In the genomic region with DNA sequence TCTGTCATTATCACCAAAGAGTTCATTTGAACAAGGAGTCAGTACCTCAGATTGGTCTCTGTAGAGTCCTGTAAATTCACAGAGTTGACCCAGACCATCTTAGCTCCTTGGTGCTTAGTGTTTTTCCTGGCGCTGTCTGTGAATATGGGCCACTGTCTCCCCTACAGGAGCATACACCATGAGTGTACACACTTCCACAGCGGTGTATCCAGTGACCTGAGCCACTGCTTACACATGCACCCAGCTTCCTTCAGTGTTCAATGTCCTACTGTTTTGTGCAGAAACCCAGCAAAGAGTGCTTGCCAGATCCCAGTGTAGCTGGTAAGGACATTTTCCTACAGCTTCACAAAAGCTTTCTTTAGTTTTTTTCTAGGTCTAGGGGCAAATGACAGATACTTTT, we compare ENCODE assay signal across 24 mouse cellular contexts. TPM values are rescaled to one million over a fixed set of nuclear protein-coding genes. Genes with fewer than 3 reads are reported as not detected.
"Had no signal": no experiment of that assay in that cellular context is flagged by ENCODE, and none has a peak within 500 bp of the region (broad histone marks: within the 10 kb centered on the region; RNA-seq: fewer than 3 reads in every experiment).

No protein-coding gene starts in this region.

- H3K9ac ChIP-seq: liver, postnatal 0 days; midbrain, embryonic 13.5 days; midbrain, embryonic 15.5 days; neural tube, embryonic 12.5 days had no signal

- H3K4me1 ChIP-seq: megakaryocyte, embryonic 14.5 days; midbrain, embryonic 13.5 days; midbrain, embryonic 15.5 days; neural tube, embryonic 12.5 days had no signal

- DNase-seq: liver, postnatal 0 days; lung, adult 2 months; lung, postnatal 14 days; lung, postnatal 36 days; retina, postnatal 1 day; right cerebral cortex, adult 18-20 months; right cerebral cortex, postnatal 25 days; right cerebral cortex, postnatal 4 days; spleen, adult 18-20 months; thymus, adult 18-20 months; thymus, postnatal 14 days; thymus, postnatal 36 days had no signal

- H3K4me2 ChIP-seq: midbrain, embryonic 11.5 days; midbrain, embryonic 13.5 days; midbrain, embryonic 15.5 days; neural tube, embryonic 12.5 days had no signal

- H3K27me3 ChIP-seq: megakaryocyte, embryonic 14.5 days; midbrain, embryonic 13.5 days; midbrain, embryonic 15.5 days; neural tube, embryonic 12.5 days had no signal

- H3K27ac ChIP-seq: macrophage; midbrain, embryonic 13.5 days; midbrain, embryonic 15.5 days; neural tube, embryonic 12.5 days had no signal

- H3K9me3 ChIP-seq: megakaryocyte, embryonic 14.5 days; midbrain, embryonic 13.5 days; midbrain, embryonic 15.5 days; neural tube, embryonic 12.5 days had no signal

- H3K4me3 ChIP-seq: megakaryocyte, embryonic 14.5 days; midbrain, embryonic 13.5 days; midbrain, embryonic 15.5 days; neural tube, embryonic 12.5 days had no signal

- H3K36me3 ChIP-seq: midbrain, embryonic 13.5 days; midbrain, embryonic 15.5 days; neural tube, embryonic 12.5 days had no signal

- ATAC-seq: liver, postnatal 0 days; midbrain, embryonic 13.5 days; midbrain, embryonic 15.5 days had no signal

RNA-seq across cellular contexts. Expression of a gene that starts 22.8 kb away (rescaled TPM):
- total RNA-seq: midbrain, postnatal 0 days; monocyte, adult 5-6 weeks; neutrophil, adult 5-6 weeks had no signal
- polyA plus RNA-seq: macrophage; midbrain, embryonic 11.5 days; midbrain, embryonic 13.5 days; neural tube, embryonic 12.5 days; neural tube, embryonic 14.5 days; small intestine, adult 2 months; stomach, embryonic 14.5 days had no signal
